Mouse (Mus musculus): ENCODE data around the gene Lrmda. TPM values are rescaled to one million over a fixed set of nuclear protein-coding genes. Genes with fewer than 3 reads are reported as not detected.

The Lrmda gene
- polyA plus RNA-seq, 1 experiment from 2014 or later = 1.2 TPM

- no peak overlapping the region for H3K4me2 ChIP-seq
- no peaks in the 10 kb centered on the region for H3K9me3 ChIP-seq
- H3K27ac ChIP-seq = no peak overlapping the region
- WGBS = 73% methylated on average over 5 of the region's 5 CpGs
- peaks cover 23% of the 10 kb centered on the region for H3K27me3 ChIP-seq
- peaks cover 17% of the 10 kb centered on the region for H3K4me1 ChIP-seq
- H3K9ac ChIP-seq = no peak overlapping the region
- no peaks in the 10 kb centered on the region for H3K36me3 ChIP-seq
- ATAC-seq (ENCODE audit: insufficient number of reproducible peaks, insufficient read depth, low FRiP score, low TSS enrichment, low read depth) = no peak
- no peak overlapping the region for H3K4me3 ChIP-seq
These were observed 425.8 kb downstream of the Lrmda start for GRCm38 (mm10) chr14:22445161-22445821.

GRCm38 (mm10) chr14:22445841-22446570, 426.5 kb downstream of the Lrmda start:
- Histone ChIP-seq H3K4me3 (no peak overlapping the region), H3K27ac (no peak overlapping the region), H3K4me2 (no peak overlapping the region), H3K9me3 (no peaks in the 10 kb centered on the region), H3K36me3 (no peaks in the 10 kb centered on the region), H3K9ac (no peak overlapping the region), H3K4me1 (peaks cover 10% of the 10 kb centered on the region), H3K27me3 (peaks cover 30% of the 10 kb centered on the region)
- ATAC-seq (ENCODE audit: insufficient number of reproducible peaks, insufficient read depth, low FRiP score, low TSS enrichment, low read depth) = no peak
- WGBS = 81% methylated on average over 2 of the region's 2 CpGs

- H3K4me3 ChIP-seq = no peak overlapping the region
- H3K9me3 ChIP-seq = no peaks in the 10 kb centered on the region
- no peak for ATAC-seq (ENCODE audit: insufficient number of reproducible peaks, insufficient read depth, low FRiP score, low TSS enrichment, low read depth)
- 88% methylated on average over 4 of the region's 4 CpGs for WGBS
- H3K4me2 ChIP-seq = no peak overlapping the region
- peaks cover 77% of the 10 kb centered on the region for H3K27me3 ChIP-seq
- H3K9ac ChIP-seq = no peak overlapping the region
- no peaks in the 10 kb centered on the region for H3K4me1 ChIP-seq
- no peak overlapping the region for H3K27ac ChIP-seq
- H3K36me3 ChIP-seq = no peaks in the 10 kb centered on the region
These were observed 432.1 kb downstream of the Lrmda start for GRCm38 (mm10) chr14:22451603-22452002.

- 73% methylated on average over 1 of the region's 1 CpGs for WGBS
- no peak for ATAC-seq (ENCODE audit: insufficient number of reproducible peaks, insufficient read depth, low FRiP score, low TSS enrichment, low read depth)
- Histone ChIP-seq H3K4me1 (no peaks in the 10 kb centered on the region; the same call in 1 of the 2 replicates), H3K36me3 (no peaks in the 10 kb centered on the region), H3K9me3 (no peaks in the 10 kb centered on the region), H3K27me3 (peaks cover 32% of the 10 kb centered on the region), H3K4me2 (no peak overlapping the region), H3K27ac (no peak overlapping the region), H3K9ac (no peak overlapping the region), H3K4me3 (no peak overlapping the region)
These were observed 444.8 kb downstream of the Lrmda start for GRCm38 (mm10) chr14:22464314-22464713.

GRCm38 (mm10) chr14:22471041-22471440, 451.5 kb downstream of the Lrmda start:
- no peak for ATAC-seq (ENCODE audit: insufficient number of reproducible peaks, insufficient read depth, low FRiP score, low TSS enrichment, low read depth)
- Histone ChIP-seq H3K27ac (no peak overlapping the region), H3K4me1 (no peaks in the 10 kb centered on the region), H3K36me3 (no peaks in the 10 kb centered on the region), H3K9ac (no peak overlapping the region), H3K4me3 (no peak overlapping the region), H3K4me2 (no peak overlapping the region), H3K27me3 (no peaks in the 10 kb centered on the region), H3K9me3 (no peaks in the 10 kb centered on the region)
- 77% methylated on average over 4 of the region's 4 CpGs for WGBS

GRCm38 (mm10) chr14:22473451-22473850, 453.9 kb downstream of the Lrmda start:
- Histone ChIP-seq H3K27me3 (no peaks in the 10 kb centered on the region), H3K27ac (no peak overlapping the region), H3K4me1 (no peaks in the 10 kb centered on the region), H3K36me3 (no peaks in the 10 kb centered on the region), H3K9me3 (no peaks in the 10 kb centered on the region), H3K9ac (no peak overlapping the region), H3K4me3 (no peak overlapping the region), H3K4me2 (no peak overlapping the region)
- ATAC-seq (ENCODE audit: insufficient number of reproducible peaks, insufficient read depth, low FRiP score, low TSS enrichment, low read depth) = no peak
- 69% methylated on average over 7 of the region's 7 CpGs for WGBS

GRCm38 (mm10) chr14:22473991-22474390, 454.5 kb downstream of the Lrmda start:
- H3K4me3 ChIP-seq = no peak overlapping the region
- no peak overlapping the region for H3K9ac ChIP-seq
- H3K4me1 ChIP-seq = no peaks in the 10 kb centered on the region
- 77% methylated on average over 6 of the region's 6 CpGs for WGBS
- no peak overlapping the region for H3K4me2 ChIP-seq
- no peak for ATAC-seq (ENCODE audit: insufficient number of reproducible peaks, insufficient read depth, low FRiP score, low TSS enrichment, low read depth)
- no peak overlapping the region for H3K27ac ChIP-seq
- no peaks in the 10 kb centered on the region for H3K27me3 ChIP-seq
- no peaks in the 10 kb centered on the region for H3K36me3 ChIP-seq
- no peaks in the 10 kb centered on the region for H3K9me3 ChIP-seq

GRCm38 (mm10) chr14:22493326-22493725, 473.8 kb downstream of the Lrmda start:
- no peak for ATAC-seq (ENCODE audit: insufficient number of reproducible peaks, insufficient read depth, low FRiP score, low TSS enrichment, low read depth)
- no peak overlapping the region for H3K4me2 ChIP-seq
- H3K9ac ChIP-seq = no peak overlapping the region
- no peak overlapping the region for H3K27ac ChIP-seq
- WGBS = 90% methylated on average over 2 of the region's 2 CpGs
- no peaks in the 10 kb centered on the region for H3K27me3 ChIP-seq
- H3K9me3 ChIP-seq = no peaks in the 10 kb centered on the region
- no peaks in the 10 kb centered on the region for H3K36me3 ChIP-seq
- peaks cover 5% of the 10 kb centered on the region; the same call in 1 of the 2 replicates for H3K4me1 ChIP-seq
- no peak overlapping the region for H3K4me3 ChIP-seq

- H3K4me2 ChIP-seq = no peak overlapping the region
- no peak for ATAC-seq (ENCODE audit: insufficient number of reproducible peaks, insufficient read depth, low FRiP score, low TSS enrichment, low read depth)
- no peaks in the 10 kb centered on the region for H3K9me3 ChIP-seq
- peaks cover 2% of the 10 kb centered on the region; the same call in 1 of the 2 replicates for H3K4me1 ChIP-seq
- H3K27ac ChIP-seq = no peak overlapping the region
- H3K4me3 ChIP-seq = no peak overlapping the region
- H3K27me3 ChIP-seq = no peaks in the 10 kb centered on the region
- no peak overlapping the region for H3K9ac ChIP-seq
- H3K36me3 ChIP-seq = no peaks in the 10 kb centered on the region
These were observed 474.8 kb downstream of the Lrmda start for GRCm38 (mm10) chr14:22494290-22494689.

- no peak for ATAC-seq (ENCODE audit: insufficient number of reproducible peaks, insufficient read depth, low FRiP score, low TSS enrichment, low read depth)
- Histone ChIP-seq H3K9me3 (no peaks in the 10 kb centered on the region), H3K4me2 (no peak overlapping the region), H3K4me1 (no peaks in the 10 kb centered on the region), H3K27ac (no peak overlapping the region), H3K4me3 (no peak overlapping the region), H3K36me3 (no peaks in the 10 kb centered on the region), H3K9ac (no peak overlapping the region), H3K27me3 (no peaks in the 10 kb centered on the region)
- WGBS = 75% methylated on average over 10 of the region's 10 CpGs
These were observed 475.4 kb downstream of the Lrmda start for GRCm38 (mm10) chr14:22494866-22495265.

- no peak overlapping the region for H3K4me2 ChIP-seq
- 82% methylated on average over 8 of the region's 8 CpGs for WGBS
- H3K4me3 ChIP-seq = no peak overlapping the region
- no peak overlapping the region for H3K9ac ChIP-seq
- H3K27me3 ChIP-seq = no peaks in the 10 kb centered on the region
- no peak for ATAC-seq (ENCODE audit: insufficient number of reproducible peaks, insufficient read depth, low FRiP score, low TSS enrichment, low read depth)
- H3K4me1 ChIP-seq = no peaks in the 10 kb centered on the region
- no peak overlapping the region for H3K27ac ChIP-seq
- no peaks in the 10 kb centered on the region for H3K36me3 ChIP-seq
- no peaks in the 10 kb centered on the region for H3K9me3 ChIP-seq
These were observed 475.8 kb downstream of the Lrmda start for GRCm38 (mm10) chr14:22495286-22495685.

- H3K27ac ChIP-seq = no peak overlapping the region
- ATAC-seq (ENCODE audit: insufficient number of reproducible peaks, insufficient read depth, low FRiP score, low TSS enrichment, low read depth) = no peak
- H3K27me3 ChIP-seq = no peaks in the 10 kb centered on the region
- H3K4me2 ChIP-seq = no peak overlapping the region
- H3K4me1 ChIP-seq = no peaks in the 10 kb centered on the region
- WGBS = 80% methylated on average over 4 of the region's 4 CpGs
- H3K4me3 ChIP-seq = no peak overlapping the region
- H3K36me3 ChIP-seq = no peaks in the 10 kb centered on the region
- no peaks in the 10 kb centered on the region for H3K9me3 ChIP-seq
- no peak overlapping the region for H3K9ac ChIP-seq
These were observed 478.2 kb downstream of the Lrmda start for GRCm38 (mm10) chr14:22497636-22498131.

Measured in embryonic facial prominence, embryonic 13.5 days (tissue).